Mouse (Mus musculus) heart, postnatal 0 days (tissue): Measurements from ENCODE around the gene BC035947. TPM values are rescaled to one million over a fixed set of nuclear protein-coding genes. Genes with fewer than 3 reads are reported as not detected.

Experiments
- ATAC-seq: fragments of 200-750 bp; cut with Nextera tagmentation; 2 replicates; pipeline ENCODE4 v1.8.0; 2017; ENCODE audit warnings: low read depth, moderate number of reproducible peaks, moderate library complexity; ENCODE audit not compliant: insufficient read depth
- DNase-seq: peaks from one replicate; pipeline ENCODE4 v3.0.0-alpha.2; 2016; ENCODE audit warnings: low spot score
- H3K27ac ChIP-seq: fragments of 300-500 bp; sonication (generic); 2 replicates; pipeline ENCODE4 v1.5.1; 2014; ENCODE audit warnings: low read depth, mild to moderate bottlenecking
- H3K27me3 ChIP-seq: fragments of 300-500 bp; sonication (generic); 2 replicates; pipeline ENCODE4 v1.6.1; 2014; ENCODE audit warnings: low read length, mixed read lengths; ENCODE audit not compliant: control insufficient read depth, insufficient read depth
- H3K36me3 ChIP-seq: fragments of 300-500 bp; sonication (generic); replicated peaks from 2 replicates; pipeline ENCODE4 v1.6.1; 2014; ENCODE audit warnings: low read length, mixed read lengths; ENCODE audit not compliant: control insufficient read depth, insufficient read depth
- H3K4me1 ChIP-seq: fragments of 300-500 bp; sonication (generic); 2 replicates; pipeline ENCODE4 v1.6.1; 2014; ENCODE audit warnings: antibody characterized with exemption; ENCODE audit not compliant: control insufficient read depth, insufficient read depth
- H3K4me2 ChIP-seq: fragments of 300-500 bp; sonication (generic); 2 replicates; pipeline ENCODE4 v1.6.1; 2014; ENCODE audit warnings: low read depth, mild to moderate bottlenecking, low read length, moderate library complexity
- H3K4me3 ChIP-seq: fragments of 300-500 bp; sonication (generic); 2 replicates; pipeline ENCODE4 v1.5.1; 2014; ENCODE audit warnings: low read depth, low read length
- H3K9ac ChIP-seq: fragments of 300-500 bp; sonication (generic); replicated peaks from 2 replicates; pipeline ENCODE4 v1.6.1; 2014; ENCODE audit warnings: low read depth, low read length, mixed read lengths
- H3K9me3 ChIP-seq: fragments of 300-500 bp; sonication (generic); replicated peaks from 2 replicates; pipeline ENCODE4 v1.6.1; 2016; ENCODE audit warnings: low read length; ENCODE audit not compliant: control insufficient read depth
- CTCF ChIP-seq: IDR thresholded peaks from 2 replicates; pipeline ENCODE4 v1.5.1; 2016; ENCODE audit warnings: antibody characterized with exemption, control low read depth, low read depth
- EP300 ChIP-seq: IDR thresholded peaks from 2 replicates; pipeline ENCODE4 v1.6.1; 2016; ENCODE audit warnings: antibody characterized with exemption, low read depth
- WGBS: fragments of 180-500 bp; shearing (Covaris S2); extraction: QIAGEN DNeasy Blood & Tissue Kit; methylation state at CpG from one replicate; pipeline ENCODE4 v1.1.7; 2014; 5-methylcytosine and 5-hydroxymethylcytosine counted together
- polyA plus RNA-seq: library from polyadenylated mRNA; unstranded; fragments of >200 nt; fragmentation: Nextera tagmentation; extraction: Ambion mirVana; gene quantifications from 2 replicates; pipeline ENCODE4 v1.2.1, GENCODE M21; 2015
- total RNA-seq: library from RNA; depleted of rRNA; stranded (reverse); fragments of >200 nt; gene quantifications from 2 replicates; pipeline ENCODE4 v1.2.3, GENCODE M21; 2014; ENCODE audit warnings: low replicate concordance; rRNA removed

BC035947 gene
- total and polyA plus RNA-seq, 2 experiments from 2014 or later, result not detected

DNA sequence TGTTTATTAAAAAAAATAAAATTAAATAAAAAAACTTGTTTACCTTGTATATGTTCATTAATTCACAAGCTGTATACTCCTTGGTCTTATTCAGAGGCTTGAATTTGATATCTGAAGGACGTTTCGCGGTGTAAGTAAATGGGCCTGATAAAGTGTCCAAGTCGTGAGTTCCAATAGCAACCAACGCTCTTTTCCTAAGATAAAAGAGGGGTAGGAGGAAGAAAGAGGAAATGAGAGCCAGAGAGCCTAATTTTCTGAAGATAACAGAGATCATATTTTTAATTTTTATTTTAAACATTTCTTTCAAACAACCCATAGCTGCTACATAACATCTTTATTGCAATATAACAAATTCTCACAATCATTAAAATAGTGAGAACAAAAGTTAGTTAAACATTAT, 39.5 kb downstream of the BC035947 start:
- ATAC-seq (no peak), DNase-seq (no peak)
- TF ChIP-seq CTCF (no peak), EP300 (no peak)
- no peak overlapping the region for H3K4me3 ChIP-seq
- H3K4me2 ChIP-seq, result no peak overlapping the region
- 80% methylated on average over 5 of the region's 5 CpGs for WGBS
- peaks cover 73% of the 10 kb centered on the region for H3K36me3 ChIP-seq
- no peak overlapping the region for H3K27ac ChIP-seq
- no peaks in the 10 kb centered on the region for H3K4me1 ChIP-seq
- H3K9ac ChIP-seq, result no peak overlapping the region
- no peaks in the 10 kb centered on the region for H3K27me3 ChIP-seq
- H3K9me3 ChIP-seq, result no peaks in the 10 kb centered on the region

DNA sequence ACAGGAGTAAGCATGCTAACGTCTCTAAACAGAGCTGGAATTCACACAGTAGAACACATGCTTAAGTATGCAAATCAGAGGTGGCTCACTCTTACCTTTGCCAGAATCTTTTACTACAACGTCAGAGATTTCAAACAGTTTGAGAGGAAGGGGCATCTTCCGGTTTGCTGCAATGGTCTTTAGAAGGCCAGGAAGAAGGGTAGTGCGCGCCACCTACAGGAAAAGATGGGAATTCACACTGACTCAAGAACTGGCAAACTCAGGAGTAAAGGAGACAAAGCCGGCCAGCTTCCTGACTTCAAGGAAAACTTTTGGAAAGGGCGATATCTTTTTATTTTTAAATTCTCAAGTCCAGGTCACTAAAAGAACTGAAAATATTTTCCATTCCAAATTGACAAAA, 57.3 kb downstream of the BC035947 start:
- Histone ChIP-seq H3K9ac (no peak overlapping the region), H3K36me3 (peaks cover 77% of the 10 kb centered on the region), H3K9me3 (no peaks in the 10 kb centered on the region), H3K4me1 (no peaks in the 10 kb centered on the region), H3K4me2 (no peak overlapping the region), H3K27ac (no peak overlapping the region), H3K27me3 (no peaks in the 10 kb centered on the region), H3K4me3 (no peak overlapping the region)
- DNase-seq (peak; percentile 53), ATAC-seq (no peak)
- WGBS, result 34% methylated on average over 7 of the region's 7 CpGs
- TF ChIP-seq CTCF, result peak; percentile 70
- no peak for TF ChIP-seq EP300

DNA sequence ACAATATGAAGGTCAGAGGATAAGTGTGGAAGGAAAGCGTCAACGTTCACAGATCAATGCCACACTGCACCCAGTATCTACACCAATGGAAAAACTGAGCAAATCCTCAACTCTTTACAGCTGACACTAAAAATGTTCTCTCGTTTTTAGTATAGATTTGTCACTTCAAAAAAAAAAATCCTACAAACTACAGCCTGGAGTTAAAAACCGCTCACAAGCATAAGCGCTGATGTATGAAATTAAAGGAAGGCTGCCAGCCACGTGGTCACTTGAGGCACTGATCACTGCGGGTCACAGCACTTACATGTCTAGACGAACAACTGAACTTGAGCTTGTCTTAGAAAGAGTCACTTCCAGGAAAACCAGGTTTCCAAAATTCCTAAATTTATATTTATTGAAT, 58.1 kb downstream of the BC035947 start:
- Histone ChIP-seq H3K9me3 (no peaks in the 10 kb centered on the region), H3K36me3 (peaks cover 75% of the 10 kb centered on the region), H3K4me3 (no peak overlapping the region), H3K27me3 (no peaks in the 10 kb centered on the region), H3K4me1 (no peaks in the 10 kb centered on the region), H3K9ac (no peak overlapping the region), H3K27ac (no peak overlapping the region), H3K4me2 (no peak overlapping the region)
- DNase-seq, result no peak
- TF ChIP-seq EP300 (no peak), CTCF (no peak)
- no peak for ATAC-seq
- WGBS, result 93% methylated on average over 8 of the region's 8 CpGs

DNA sequence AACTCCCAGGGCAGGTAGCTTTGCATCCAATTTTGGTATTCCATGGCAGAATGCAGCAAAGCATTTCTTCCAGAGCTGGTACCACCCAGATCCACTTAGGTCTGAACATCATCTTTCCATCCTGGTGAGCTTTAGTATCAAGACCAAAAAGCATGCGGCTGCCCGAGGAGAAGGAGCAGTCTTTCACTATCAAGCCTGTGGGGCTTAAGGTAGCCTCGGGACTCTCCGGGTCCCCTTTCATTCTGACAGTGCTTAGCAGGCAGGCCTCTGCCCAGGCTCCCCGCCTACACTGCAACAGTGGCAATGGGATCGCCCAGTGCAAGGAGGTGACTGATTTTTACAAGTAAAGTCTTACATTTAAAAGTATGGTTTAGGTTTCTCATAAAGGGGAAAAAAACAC, 59.4 kb downstream of the BC035947 start:
- ATAC-seq (no peak), DNase-seq (no peak)
- Histone ChIP-seq H3K27me3 (no peaks in the 10 kb centered on the region), H3K4me2 (no peak overlapping the region), H3K36me3 (peaks cover 73% of the 10 kb centered on the region), H3K27ac (no peak overlapping the region), H3K4me3 (no peak overlapping the region), H3K4me1 (no peaks in the 10 kb centered on the region), H3K9ac (no peak overlapping the region), H3K9me3 (no peaks in the 10 kb centered on the region)
- WGBS, result 85% methylated on average over 6 of the region's 6 CpGs
- no peak for TF ChIP-seq EP300
- TF ChIP-seq CTCF, result no peak

DNA sequence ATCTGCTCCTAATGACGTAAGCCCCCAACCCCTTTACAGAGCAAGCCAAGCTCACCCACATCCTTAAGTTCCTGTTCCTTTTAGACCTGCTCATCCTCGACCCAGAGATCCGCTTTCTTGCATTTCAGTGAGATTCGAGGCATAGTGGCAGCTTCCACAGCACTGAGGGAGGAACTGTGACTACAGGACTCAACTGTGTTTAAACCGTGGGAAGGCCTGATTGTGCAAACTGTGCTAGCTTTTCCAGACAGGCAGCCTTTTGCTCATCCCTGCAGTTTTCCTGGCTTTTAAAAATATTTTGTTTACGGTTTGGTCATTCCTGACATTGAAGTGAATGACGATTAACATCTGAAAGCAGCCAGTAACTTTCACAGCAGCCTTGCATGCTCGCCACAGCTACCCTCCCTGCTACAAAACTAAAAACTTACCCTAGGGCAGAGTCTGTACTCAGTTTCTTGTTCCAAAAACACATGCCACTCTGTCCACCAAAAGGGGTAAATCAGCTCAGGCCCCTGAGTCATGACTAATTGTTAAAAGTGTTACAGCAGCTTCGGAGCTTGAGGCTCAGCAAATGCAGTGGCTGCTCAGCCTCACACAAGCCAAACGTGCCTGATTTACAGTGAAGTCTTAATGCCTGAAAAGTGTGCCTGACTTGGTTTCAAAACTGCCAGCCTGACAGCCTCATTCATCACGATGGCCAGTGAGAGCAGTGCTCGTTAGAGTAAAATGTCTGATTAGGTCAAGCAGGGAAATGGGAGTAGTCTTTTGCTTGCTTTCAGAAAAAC, 60.7 kb downstream of the BC035947 start:
- Histone ChIP-seq H3K9me3 (no peaks in the 10 kb centered on the region), H3K4me3 (no peak overlapping the region), H3K27ac (no peak overlapping the region), H3K4me2 (no peak overlapping the region), H3K36me3 (peaks cover 76% of the 10 kb centered on the region), H3K27me3 (no peaks in the 10 kb centered on the region), H3K9ac (no peak overlapping the region), H3K4me1 (no peaks in the 10 kb centered on the region)
- ATAC-seq, result no peak
- TF ChIP-seq CTCF (no peak), EP300 (no peak)
- DNase-seq, result no peak
- WGBS, result 82% methylated on average over 12 of the region's 12 CpGs

DNA sequence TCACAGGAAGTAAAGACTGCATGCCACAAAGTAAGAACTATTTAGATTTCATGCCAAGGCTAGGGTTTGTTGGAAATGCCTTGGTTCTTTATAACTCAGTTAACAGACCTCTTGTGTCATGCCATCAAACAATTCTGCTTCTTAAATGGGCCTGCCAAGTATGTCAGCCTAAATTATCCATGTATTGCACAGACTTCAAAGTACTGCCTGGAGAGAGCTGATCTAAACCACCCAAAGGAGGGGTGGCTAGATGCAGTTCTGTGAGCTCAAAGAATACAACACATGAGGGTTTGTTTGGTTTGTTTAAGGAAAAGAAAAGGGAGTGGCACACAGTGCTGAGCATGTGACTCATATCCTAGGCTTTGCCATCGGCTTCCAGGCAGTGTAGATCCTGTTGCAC, 63.9 kb downstream of the BC035947 start:
- no peak for ATAC-seq
- Histone ChIP-seq H3K27ac (no peak overlapping the region), H3K4me1 (no peaks in the 10 kb centered on the region), H3K4me3 (no peak overlapping the region), H3K4me2 (no peak overlapping the region), H3K27me3 (no peaks in the 10 kb centered on the region), H3K9ac (no peak overlapping the region), H3K9me3 (no peaks in the 10 kb centered on the region), H3K36me3 (peaks cover 73% of the 10 kb centered on the region)
- DNase-seq, result no peak
- 63% methylated on average over 1 of the region's 1 CpGs for WGBS
- TF ChIP-seq CTCF (no peak), EP300 (no peak)

Other genes starting within 250 kb of the BC035947 start
- not detected in 2 replicates for gene Sgpp2, start 201.8 kb downstream of the BC035947 start, total RNA-seq
- 0.07 TPM in 2 replicates for gene Sgpp2, start 201.8 kb downstream of the BC035947 start, polyA plus RNA-seq
- gene Farsb, start 23.3 kb downstream of the BC035947 start, total RNA-seq, result 40.0 and 55.8 TPM in 2 replicates
- 75.1 and 76.4 TPM in 2 replicates for gene Farsb, start 23.3 kb downstream of the BC035947 start, polyA plus RNA-seq
- gene Mogat1, start 1.2 kb downstream of the BC035947 start, total RNA-seq, result 0.70 TPM in 1 of 2 replicates, not detected in the other
- 0.75 TPM in 1 of 2 replicates, not detected in the other for gene Mogat1, start 1.2 kb downstream of the BC035947 start, polyA plus RNA-seq
- gene Acsl3, start 145.7 kb upstream of the BC035947 start, total RNA-seq, result 66.2 and 117 TPM in 2 replicates
- 42.8 and 47.5 TPM in 2 replicates for gene Acsl3, start 145.7 kb upstream of the BC035947 start, polyA plus RNA-seq
- gene Utp14b, start 145.9 kb upstream of the BC035947 start, total RNA-seq, result 2.3 and 5.4 TPM in 2 replicates
- 0.74 and 0.94 TPM in 2 replicates for gene Utp14b, start 145.9 kb upstream of the BC035947 start, polyA plus RNA-seq